Mouse (Mus musculus): ENCODE measurements at regions not wholly inside any gene's neighbourhood (a gene's known extent, or its start where the extent isn't known, plus 50 kb on each side); places are given as distances from the start of the nearest gene placed in this dataset.

GRCm38 (mm10) chr9:43924795-43925194 lies 118.4 kb upstream of the Thy1 start:
- no peak for DNase-seq
- intact Hi-C loops (cut with DNase I; ENCODE audit: low total_unique reads) = loop anchor here (5.0 kb wide), 1 partner anchor 48 kb away; no protein-coding TSS in a partner anchor

GRCm38 (mm10) chr9:43929312-43930036 lies 113.7 kb upstream of the Thy1 start:
- intact Hi-C loops (cut with DNase I; ENCODE audit: low total_unique reads) = no loop called here
- no peak for DNase-seq

- intact Hi-C loops (cut with DNase I; ENCODE audit: low total_unique reads) = no loop called here
- DNase-seq = no peak
Measured at GRCm38 (mm10) chr9:43930037-43930404, 113.2 kb upstream of the Thy1 start.

GRCm38 (mm10) chr9:43930476-43930875 lies 112.7 kb upstream of the Thy1 start:
- intact Hi-C loops (cut with DNase I; ENCODE audit: low total_unique reads) = no loop called here

DNA sequence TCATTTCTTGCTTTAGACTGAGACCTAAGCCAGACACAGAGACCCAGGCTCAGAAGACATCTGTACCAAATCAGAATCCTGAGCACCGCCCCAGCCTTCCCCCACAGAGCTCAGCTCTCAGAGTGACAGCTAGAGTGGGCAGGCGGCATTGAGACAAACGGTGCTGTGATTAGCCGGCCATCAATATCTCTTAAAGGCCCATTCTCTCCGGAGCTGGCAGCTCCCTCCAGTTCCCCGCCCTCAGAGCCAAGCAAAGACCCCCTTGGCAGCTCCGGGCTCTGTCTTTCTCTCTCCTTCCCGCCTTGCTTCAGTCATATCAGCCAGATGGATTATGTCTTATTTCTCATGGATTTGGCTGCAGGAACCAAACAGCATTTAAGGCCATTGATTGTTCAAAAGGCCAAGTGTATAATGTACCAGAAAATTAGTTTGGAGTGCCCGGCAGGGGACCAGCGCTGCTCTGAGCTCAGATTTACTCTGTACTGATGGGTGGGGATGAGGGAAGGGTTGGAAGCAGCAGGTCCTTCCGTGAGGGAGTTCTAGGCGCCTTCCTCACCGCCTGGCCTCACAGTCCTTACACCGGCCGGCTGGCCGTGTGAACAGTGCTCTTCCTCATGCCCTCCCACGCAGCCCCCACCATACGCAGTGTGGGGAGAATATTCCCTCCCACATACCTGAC lies 109.0 kb upstream of the Thy1 start:
- intact Hi-C loops (cut with DNase I; ENCODE audit: low total_unique reads) = no loop called here
- DNase-seq = no peak

More at GRCm38 (mm10) chr9:43930476-43930875, 112.7 kb upstream of the Thy1 start:
- DNase-seq = no peak

GRCm38 (mm10) chr9:43934691-43935064 lies 108.5 kb upstream of the Thy1 start:
- DNase-seq = no peak
- intact Hi-C loops (cut with DNase I; ENCODE audit: low total_unique reads) = no loop called here

- intact Hi-C loops (cut with DNase I; ENCODE audit: low total_unique reads) = no loop called here
- no peak for DNase-seq
Measured at GRCm38 (mm10) chr9:43939336-43939735, 103.8 kb upstream of the Thy1 start.

DNA sequence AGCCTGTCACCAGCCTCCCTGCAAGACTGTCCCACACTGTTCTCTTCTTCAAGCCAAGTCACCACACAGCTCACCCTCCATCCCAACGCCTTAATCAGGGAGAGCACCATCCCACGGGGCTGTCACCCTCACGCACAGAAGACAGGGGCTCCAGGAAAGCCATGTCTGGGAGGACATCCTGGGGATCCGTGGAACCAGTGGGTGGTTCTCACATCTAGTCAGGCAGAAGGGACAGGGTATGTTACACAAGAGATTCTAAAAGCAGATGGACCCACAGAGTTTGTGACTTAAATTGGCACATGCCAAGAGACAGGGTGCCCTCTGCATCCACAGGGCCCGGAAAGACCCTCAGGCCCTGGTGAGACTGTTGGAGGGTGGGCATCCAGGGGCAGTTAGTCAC lies 101.0 kb upstream of the Thy1 start:
- DNase-seq = no peak
- intact Hi-C loops (cut with DNase I; ENCODE audit: low total_unique reads) = no loop called here

DNA sequence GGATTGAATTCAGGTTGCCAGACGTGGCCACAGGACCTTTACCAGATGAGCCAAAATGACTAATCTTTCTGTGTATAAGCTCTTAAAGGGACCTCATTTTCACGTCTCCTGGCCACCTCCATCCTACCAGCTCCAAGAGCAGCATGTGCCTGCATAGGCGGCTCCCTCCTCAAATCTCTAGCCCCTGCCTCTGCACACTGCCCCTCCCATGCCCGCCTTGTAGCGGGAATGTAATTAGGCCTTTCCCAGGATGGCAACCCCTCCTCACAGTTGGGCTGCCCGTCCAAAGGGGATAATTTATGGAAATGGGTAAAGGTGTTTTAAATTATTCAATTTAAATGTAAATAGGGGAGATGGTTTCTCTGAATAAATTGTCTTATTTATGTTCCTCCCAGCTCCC lies 99.7 kb upstream of the Thy1 start:
- intact Hi-C loops (cut with DNase I; ENCODE audit: low total_unique reads) = no loop called here
- DNase-seq = no peak

DNA sequence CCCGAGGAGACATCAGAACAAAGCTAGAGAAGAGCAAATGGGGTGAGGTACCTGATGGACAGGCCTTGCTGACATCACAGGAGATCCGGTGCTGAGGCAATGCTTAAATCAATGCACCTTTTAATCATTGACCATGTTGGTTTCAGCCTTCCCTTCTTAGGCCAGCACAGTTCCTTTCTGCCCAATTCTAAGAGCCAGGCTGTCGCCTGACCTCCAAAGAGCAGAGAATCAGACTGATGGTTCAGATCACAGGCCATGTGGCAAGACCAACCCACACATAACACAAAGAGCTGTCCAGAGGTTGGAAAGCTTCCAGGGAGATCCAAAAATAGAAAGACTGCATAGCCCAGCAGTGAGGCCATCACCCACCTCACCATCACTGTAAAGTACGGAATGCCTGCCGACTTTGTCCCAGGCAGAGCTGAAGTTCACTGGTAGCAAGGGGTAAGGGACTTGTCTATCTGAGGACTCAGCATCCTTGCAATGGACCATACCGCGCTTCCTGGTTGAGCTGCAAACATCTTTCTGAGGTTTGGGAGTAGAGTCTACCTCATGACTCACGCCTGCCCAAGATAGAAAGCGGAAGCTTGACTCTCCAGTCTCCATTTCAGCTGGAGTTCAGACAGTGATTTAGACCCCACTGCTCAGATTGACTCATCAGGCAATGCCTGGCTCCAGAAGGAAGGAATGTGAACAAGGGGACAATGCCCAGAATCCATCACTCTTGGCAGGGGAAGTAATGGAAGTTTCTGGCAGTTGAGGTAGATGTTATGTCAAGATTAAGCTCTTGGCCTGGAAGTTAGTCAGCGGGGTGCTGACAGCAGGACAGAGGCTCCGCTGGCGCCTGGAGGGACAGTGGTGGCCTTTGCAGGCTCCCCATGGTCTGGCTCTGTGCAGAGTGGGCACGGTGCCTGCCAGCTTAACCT lies 98.1 kb upstream of the Thy1 start:
- DNase-seq = peak; percentile 32
- intact Hi-C loops (cut with DNase I; ENCODE audit: low total_unique reads) = no loop called here

- DNase-seq = no peak
- intact Hi-C loops (cut with DNase I; ENCODE audit: low total_unique reads) = no loop called here
Measured at GRCm38 (mm10) chr9:43945997-43946649, 97.1 kb upstream of the Thy1 start.

- intact Hi-C loops (cut with DNase I; ENCODE audit: low total_unique reads) = no loop called here
- DNase-seq = no peak
Measured at GRCm38 (mm10) chr9:43947089-43947488, 96.1 kb upstream of the Thy1 start.

GRCm38 (mm10) chr9:43947490-43948150 lies 95.6 kb upstream of the Thy1 start:
- intact Hi-C loops (cut with DNase I; ENCODE audit: low total_unique reads) = no loop called here
- no peak for DNase-seq

DNA sequence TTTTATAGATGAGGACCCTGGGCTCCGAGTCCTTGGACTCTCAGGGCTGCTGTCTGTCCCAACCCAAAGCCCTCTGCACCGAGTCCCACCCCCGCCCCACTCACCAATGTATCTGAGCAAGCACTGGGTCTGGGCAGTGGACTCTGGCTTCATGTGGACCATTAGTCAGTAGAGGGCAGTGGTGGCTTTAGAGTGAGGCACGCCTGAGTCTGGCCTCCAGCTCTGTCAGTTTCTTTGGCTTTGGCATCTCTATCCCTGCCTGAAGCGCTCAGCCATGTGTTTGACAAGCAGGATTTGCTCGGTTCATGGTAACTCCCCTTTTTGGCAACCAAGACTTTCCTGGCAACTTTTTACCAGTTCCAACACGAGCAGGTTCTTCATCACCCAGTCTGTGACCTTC lies 90.1 kb upstream of the Thy1 start:
- peak; percentile 29 for DNase-seq
- intact Hi-C loops (cut with DNase I; ENCODE audit: low total_unique reads) = no loop called here

GRCm38 (mm10) chr9:43959541-43959940 lies 83.6 kb upstream of the Thy1 start:
- peak; percentile 51 for DNase-seq
- intact Hi-C loops (cut with DNase I; ENCODE audit: low total_unique reads) = no loop called here

DNA sequence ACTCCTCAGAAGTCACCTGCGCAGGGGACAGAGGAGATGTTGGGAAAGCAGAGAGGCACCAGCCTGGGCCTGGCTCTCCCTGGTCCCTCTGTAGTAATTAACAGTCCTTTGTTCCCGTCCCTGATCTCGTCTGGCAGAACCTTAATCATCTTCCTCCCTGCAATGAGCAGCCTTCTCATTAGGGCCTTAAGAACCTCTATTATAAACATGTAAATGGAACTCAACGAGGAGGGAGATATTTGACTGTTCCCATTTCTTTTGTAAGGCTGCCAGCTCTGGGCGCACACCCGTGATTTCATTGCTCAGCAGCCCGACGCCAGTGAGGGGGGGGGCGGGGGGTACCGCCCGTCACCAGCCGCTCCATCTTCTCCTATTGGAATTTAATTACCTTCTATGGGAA lies 81.8 kb upstream of the Thy1 start:
- DNase-seq = no peak
- intact Hi-C loops (cut with DNase I; ENCODE audit: low total_unique reads) = loop anchor here (10.0 kb wide), 1 partner anchor 617 kb away; no protein-coding TSS in a partner anchor

DNA sequence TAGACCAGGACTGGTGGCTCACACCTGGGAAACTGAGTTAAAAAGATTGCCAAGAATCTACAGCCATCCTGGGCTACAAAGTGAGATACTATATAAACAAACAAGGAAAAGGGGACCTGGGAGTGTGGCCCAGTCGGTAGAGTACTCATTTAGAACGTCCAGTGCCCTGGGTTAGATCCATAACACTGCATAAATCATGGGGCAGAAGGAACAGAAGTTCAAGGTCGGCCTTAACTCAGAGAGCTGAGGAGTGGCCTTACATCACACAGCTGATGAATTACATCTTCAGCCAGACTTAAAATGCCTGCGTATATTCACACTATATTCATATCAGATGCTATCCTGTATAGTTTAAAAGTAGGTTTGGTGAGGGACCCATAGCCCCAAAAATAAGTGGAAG lies 78.0 kb upstream of the Thy1 start:
- intact Hi-C loops (cut with DNase I; ENCODE audit: low total_unique reads) = loop anchor here (10.0 kb wide), 1 partner anchor 620 kb away; no protein-coding TSS in a partner anchor
- DNase-seq = no peak

DNA sequence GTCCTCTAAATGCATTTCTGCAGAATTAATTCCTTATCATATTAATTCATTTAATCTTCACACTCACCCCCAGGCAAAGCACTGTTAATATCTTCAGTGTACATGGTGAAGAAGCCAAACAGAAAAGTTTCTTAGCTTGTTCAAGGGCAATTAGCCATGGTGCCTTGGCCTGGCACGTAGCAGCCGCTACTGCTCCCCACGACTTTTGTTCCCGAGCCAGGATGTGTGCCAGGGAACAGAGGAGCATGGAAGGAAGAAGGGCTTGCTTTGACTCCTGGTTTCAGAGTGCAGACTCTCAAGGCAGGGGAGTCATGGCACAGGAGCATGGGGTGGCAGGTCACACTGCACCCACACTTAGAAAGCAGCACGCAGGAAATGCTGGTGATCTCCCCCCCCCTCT lies 77.4 kb upstream of the Thy1 start:
- no peak for DNase-seq
- intact Hi-C loops (cut with DNase I; ENCODE audit: low total_unique reads) = loop anchor here (10.0 kb wide), 1 partner anchor 621 kb away; no protein-coding TSS in a partner anchor
